Mouse (Mus musculus) testis, adult 2 months (tissue): ENCODE measurements at regions not wholly inside any gene's neighbourhood (a gene's known extent, or its start where the extent isn't known, plus 50 kb on each side); places are given as distances from the start of the nearest gene placed in this dataset.
A peak's percentile ranks its signal among the peaks of the same experiment; 100 is the strongest.

Experiments
- H3K27ac ChIP-seq: fragments of 200-500 bp; 2 replicates; pipeline ENCODE4 v1.5.1; 2012; ENCODE audit warnings: low read depth, low read length; ENCODE audit not compliant: control insufficient read depth, insufficient read depth
- H3K27me3 ChIP-seq: fragments of 200-500 bp; 2 replicates; pipeline ENCODE4 v1.6.1; 2012; ENCODE audit warnings: mild to moderate bottlenecking, low read length, moderate library complexity; ENCODE audit not compliant: control insufficient read depth, insufficient read depth
- H3K36me3 ChIP-seq: fragments of 200-500 bp; 2 replicates; pipeline ENCODE4 v1.6.1; 2012; ENCODE audit warnings: mild to moderate bottlenecking, low read length; ENCODE audit not compliant: control insufficient read depth, insufficient read depth
- H3K4me1 ChIP-seq: fragments of 200-500 bp; 2 replicates; pipeline ENCODE4 v1.6.1; 2012; ENCODE audit warnings: low read length; ENCODE audit not compliant: control insufficient read depth, insufficient read depth
- H3K4me3 ChIP-seq: fragments of 200-500 bp; 2 replicates; pipeline ENCODE4 v1.5.1; 2012; ENCODE audit warnings: low read depth, mild to moderate bottlenecking, low read length, moderate library complexity, mixed read lengths; ENCODE audit not compliant: control insufficient read depth
- CTCF ChIP-seq: fragments of 200-500 bp; IDR thresholded peaks from 2 replicates; pipeline ENCODE4 v1.5.1; 2012; ENCODE audit warnings: low read depth, mild to moderate bottlenecking, inconsistent platforms, low read length, moderate library complexity; ENCODE audit not compliant: control insufficient read depth, insufficient read depth, insufficient replicate concordance
- POLR2A ChIP-seq: fragments of 200-500 bp; IDR thresholded peaks from 2 replicates; pipeline ENCODE4 v1.6.1; 2012; ENCODE audit warnings: low read depth, mild to moderate bottlenecking, inconsistent platforms, low read length, moderate library complexity; ENCODE audit not compliant: control insufficient read depth

- TF ChIP-seq CTCF (no peak), POLR2A (no peak)
- H3K27me3 ChIP-seq, result no peaks in the 10 kb centered on the region
- peaks cover 7% of the 10 kb centered on the region for H3K4me1 ChIP-seq
- no peaks in the 10 kb centered on the region for H3K36me3 ChIP-seq
- no peak overlapping the region for H3K4me3 ChIP-seq
- no peak overlapping the region for H3K27ac ChIP-seq
Measured at GRCm38 (mm10) chr11:112055591-112055990, 726.4 kb upstream of the Sox9 start.

- Histone ChIP-seq H3K4me3 (no peak overlapping the region), H3K36me3 (no peaks in the 10 kb centered on the region)
- no peak for TF ChIP-seq POLR2A
- TF ChIP-seq CTCF, result peak; percentile 54; the same call in 1 of the 2 replicates
Measured at GRCm38 (mm10) chr11:112067176-112067575, 714.8 kb upstream of the Sox9 start.

GRCm38 (mm10) chr11:112068821-112069220 lies 713.2 kb upstream of the Sox9 start:
- Histone ChIP-seq H3K27ac (no peak overlapping the region), H3K4me3 (no peak overlapping the region), H3K4me1 (no peaks in the 10 kb centered on the region), H3K27me3 (no peaks in the 10 kb centered on the region), H3K36me3 (no peaks in the 10 kb centered on the region)
- TF ChIP-seq POLR2A (no peak), CTCF (no peak)

More at GRCm38 (mm10) chr11:112067176-112067575, 714.8 kb upstream of the Sox9 start:
- H3K4me1 ChIP-seq, result no peaks in the 10 kb centered on the region
- no peaks in the 10 kb centered on the region for H3K27me3 ChIP-seq
- no peak overlapping the region for H3K27ac ChIP-seq

GRCm38 (mm10) chr11:112071571-112071970 lies 710.5 kb upstream of the Sox9 start:
- no peaks in the 10 kb centered on the region for H3K36me3 ChIP-seq
- H3K27ac ChIP-seq, result no peak overlapping the region
- no peaks in the 10 kb centered on the region for H3K4me1 ChIP-seq
- H3K4me3 ChIP-seq, result no peak overlapping the region
- TF ChIP-seq CTCF (no peak), POLR2A (no peak)
- H3K27me3 ChIP-seq, result no peaks in the 10 kb centered on the region

GRCm38 (mm10) chr11:112081386-112081785 lies 700.6 kb upstream of the Sox9 start:
- Histone ChIP-seq H3K4me1 (no peaks in the 10 kb centered on the region), H3K27ac (no peak overlapping the region), H3K36me3 (no peaks in the 10 kb centered on the region), H3K27me3 (no peaks in the 10 kb centered on the region), H3K4me3 (no peak overlapping the region)
- TF ChIP-seq CTCF, result no peak

- Histone ChIP-seq H3K4me1 (no peaks in the 10 kb centered on the region), H3K27ac (no peak overlapping the region), H3K27me3 (no peaks in the 10 kb centered on the region), H3K4me3 (no peak overlapping the region), H3K36me3 (no peaks in the 10 kb centered on the region)
- TF ChIP-seq POLR2A (no peak), CTCF (no peak)
Measured at GRCm38 (mm10) chr11:112083019-112083418, 699.0 kb upstream of the Sox9 start.

- TF ChIP-seq CTCF (no peak), POLR2A (no peak)
- H3K4me3 ChIP-seq, result no peak overlapping the region
- no peaks in the 10 kb centered on the region for H3K4me1 ChIP-seq
- no peaks in the 10 kb centered on the region for H3K36me3 ChIP-seq
- no peaks in the 10 kb centered on the region for H3K27me3 ChIP-seq
- H3K27ac ChIP-seq, result no peak overlapping the region
Measured at GRCm38 (mm10) chr11:112092168-112092567, 689.9 kb upstream of the Sox9 start.

- no peak for TF ChIP-seq CTCF
- TF ChIP-seq POLR2A, result no peak
- Histone ChIP-seq H3K27ac (no peak overlapping the region), H3K36me3 (no peaks in the 10 kb centered on the region), H3K4me3 (no peak overlapping the region), H3K27me3 (no peaks in the 10 kb centered on the region), H3K4me1 (no peaks in the 10 kb centered on the region)
Measured at GRCm38 (mm10) chr11:112095009-112095408, 687.0 kb upstream of the Sox9 start.
